Mouse (Mus musculus): Measurements from ENCODE around the gene Smad1.

The Smad1 gene

GRCm38 (mm10) chr8:79382857-79383262, 16.5 kb downstream of the Smad1 start:
- DNase-seq (ENCODE audit: low spot score), result no peak

- DNase-seq (ENCODE audit: low spot score), result no peak
Measured at GRCm38 (mm10) chr8:79381771-79382170, 17.5 kb downstream of the Smad1 start.

GRCm38 (mm10) chr8:79380386-79380785, 18.9 kb downstream of the Smad1 start:
- DNase-seq (ENCODE audit: low spot score), result no peak

GRCm38 (mm10) chr8:79379971-79380370, 19.3 kb downstream of the Smad1 start:
- no peak for DNase-seq (ENCODE audit: low spot score)

GRCm38 (mm10) chr8:79376648-79377047, 22.7 kb downstream of the Smad1 start:
- DNase-seq (ENCODE audit: low spot score), result no peak

GRCm38 (mm10) chr8:79375775-79376123, 23.6 kb downstream of the Smad1 start:
- DNase-seq (ENCODE audit: low spot score), result no peak

GRCm38 (mm10) chr8:79375074-79375774, 24.1 kb downstream of the Smad1 start:
- DNase-seq (ENCODE audit: low spot score), result no peak

GRCm38 (mm10) chr8:79374410-79374809, 24.9 kb downstream of the Smad1 start:
- no peak for DNase-seq (ENCODE audit: low spot score)

GRCm38 (mm10) chr8:79373563-79373962, 25.8 kb downstream of the Smad1 start:
- no peak for DNase-seq (ENCODE audit: low spot score)

GRCm38 (mm10) chr8:79372960-79373359, 26.4 kb downstream of the Smad1 start:
- no peak for DNase-seq (ENCODE audit: low spot score)

GRCm38 (mm10) chr8:79372521-79372920, 26.8 kb downstream of the Smad1 start:
- peak; percentile 31 for DNase-seq (ENCODE audit: low spot score)

- DNase-seq (ENCODE audit: low spot score), result no peak
Measured at GRCm38 (mm10) chr8:79372084-79372483, 27.2 kb downstream of the Smad1 start.

- DNase-seq (ENCODE audit: low spot score), result no peak
Measured at GRCm38 (mm10) chr8:79370646-79371290, 28.6 kb downstream of the Smad1 start.

- no peak for DNase-seq (ENCODE audit: low spot score)
Measured at GRCm38 (mm10) chr8:79369163-79369562, 30.2 kb downstream of the Smad1 start.

- no peak for DNase-seq (ENCODE audit: low spot score)
Measured at GRCm38 (mm10) chr8:79367959-79368358, 31.4 kb downstream of the Smad1 start.

- no peak for DNase-seq (ENCODE audit: low spot score)
Measured at GRCm38 (mm10) chr8:79367350-79367749, 32.0 kb downstream of the Smad1 start.

- no peak for DNase-seq (ENCODE audit: low spot score)
Measured at GRCm38 (mm10) chr8:79366227-79366626, 33.1 kb downstream of the Smad1 start.

- no peak for DNase-seq (ENCODE audit: low spot score)
Measured at GRCm38 (mm10) chr8:79365707-79366106, 33.6 kb downstream of the Smad1 start.

GRCm38 (mm10) chr8:79364806-79365205, 34.5 kb downstream of the Smad1 start:
- DNase-seq (ENCODE audit: low spot score), result no peak

- DNase-seq (ENCODE audit: low spot score), result no peak
Measured at GRCm38 (mm10) chr8:79362430-79362829, 36.9 kb downstream of the Smad1 start.

- DNase-seq (ENCODE audit: low spot score), result no peak
Measured at GRCm38 (mm10) chr8:79360774-79361527, 38.4 kb downstream of the Smad1 start.

GRCm38 (mm10) chr8:79360302-79360701, 39.0 kb downstream of the Smad1 start:
- no peak for DNase-seq (ENCODE audit: low spot score)
